Mouse (Mus musculus) small intestine, adult 2 months (tissue): ENCODE data around the gene Ndc80.

ENCODE experiments used
- CTCF ChIP-seq: fragments of 200-500 bp; IDR thresholded peaks from 2 replicates; pipeline ENCODE4 v1.5.1; 2012; ENCODE audit warnings: low read depth, mild to moderate bottlenecking, control low read depth, inconsistent platforms, low read length, moderate library complexity, mixed read lengths; ENCODE audit not compliant: insufficient replicate concordance, insufficient read length; ENCODE audit errors: extremely low read depth
- POLR2A ChIP-seq: fragments of 200-500 bp; IDR thresholded peaks from 2 replicates; pipeline ENCODE4 v1.6.1; 2012; ENCODE audit warnings: low read depth, mild to moderate bottlenecking, control low read depth, inconsistent platforms, low read length, moderate library complexity

GRCm38 (mm10) chr17:71495784-71496183, 30.9 kb downstream of the Ndc80 start:
- TF ChIP-seq CTCF (no peak), POLR2A (no peak)
